Comparison of ENCODE assay signal across 24 mouse cellular contexts in genomic region chr13:96990561-96991265, GRCm38 (mm10). TPM values are rescaled to one million over a fixed set of nuclear protein-coding genes. Genes with fewer than 3 reads are reported as not detected.
DNase-seq lines count a peak whose midpoint lies in the region; ATAC-seq and TF ChIP-seq lines count a peak whose summit lies in the region.
"Had no signal": no experiment of that assay in that cellular context is flagged by ENCODE, and none has a peak within 500 bp of the region (broad histone marks: within the 10 kb centered on the region; RNA-seq: fewer than 3 reads in every experiment).

No protein-coding gene starts in this region.

- in situ Hi-C loops in Patski (cut with MboI; ENCODE audit: low pct_unique_long_range_greater_than_20kb), result no loop called here

- POLR2A ChIA-PET in Patski (lab: Charles Lee), result no interaction called here

- no peak for TF ChIP-seq CTCF in Patski (IDR thresholded peaks at IDR 0.05)
- TF ChIP-seq CTCF in left cerebral cortex, adult 2 months (IDR thresholded peaks at IDR 0.05), result no peak

- CTCF ChIA-PET in Patski (lab: Charles Lee), result no interaction called here

- no peaks in the 10 kb centered on the region for H3K36me3 ChIP-seq in intestine, embryonic 14.5 days (ENCODE audit: control insufficient read depth, insufficient read depth, low read length)
- H3K36me3 ChIP-seq: forebrain, embryonic 10.5 days; hindbrain, embryonic 13.5 days; midbrain, embryonic 12.5 days; neural tube, embryonic 15.5 days had no signal

- no peaks in the 10 kb centered on the region for H3K4me1 ChIP-seq in intestine, embryonic 14.5 days (replicated peaks; ENCODE audit: control insufficient read depth, insufficient read depth, low read length)
- H3K4me1 ChIP-seq: midbrain, embryonic 12.5 days had no signal

- DNase-seq in heart, adult 11 months, result peak; percentile 12
- DNase-seq in heart, postnatal 14 days, result no peak
- DNase-seq in Patski (ENCODE audit: low read depth, low spot score), result no peak
- DNase-seq in intestine, embryonic 14.5 days (ENCODE audit: low spot score), result peak; percentile 15
- peak; percentile 85 for DNase-seq in large intestine, adult 2 months (ENCODE audit: low read depth, low spot score)
- DNase-seq in B cell, adult 2 months, result no peak
- no peak for DNase-seq in left cerebral cortex, adult 2 months (ENCODE audit: extremely low spot score in 1 of 2, low spot score in 2 of 2)
- DNase-seq in c-Kit-positive CD71-positive TER-119-positive erythroid progenitor cells, embryonic 14.5 days (ENCODE audit: low spot score), result no peak
- DNase-seq: cerebellum, adult 9-10 months; gastrocnemius, adult 2 months; heart, adult 2 months; left cerebral cortex, postnatal 4 days; lung, embryonic 14.5 days; lung, postnatal 4 days; thymus, postnatal 4 days had no signal

- ATAC-seq in Patski, result peak; percentile 47
- ATAC-seq in intestine, embryonic 14.5 days (replicated peaks; ENCODE audit: low FRiP score, low TSS enrichment, low read depth), result no peak

- no peak overlapping the region for H3K9ac ChIP-seq in intestine, embryonic 14.5 days (ENCODE audit: low read length)
- H3K9ac ChIP-seq: hindbrain, embryonic 13.5 days; lung, embryonic 14.5 days; midbrain, embryonic 12.5 days; neural tube, embryonic 15.5 days had no signal

- no peak overlapping the region for H3K4me2 ChIP-seq in intestine, embryonic 14.5 days (ENCODE audit: low read length)
- H3K4me2 ChIP-seq: hindbrain, embryonic 13.5 days; liver, embryonic 11.5 days; lung, embryonic 14.5 days; midbrain, embryonic 12.5 days; neural tube, embryonic 15.5 days had no signal

- no peaks in the 10 kb centered on the region for H3K9me3 ChIP-seq in intestine, embryonic 14.5 days (ENCODE audit: control insufficient read depth, low read length)
- H3K9me3 ChIP-seq: forebrain, embryonic 10.5 days; hindbrain, embryonic 13.5 days; midbrain, embryonic 12.5 days; neural tube, embryonic 15.5 days had no signal

- 81% methylated on average over 14 of the region's 14 CpGs for WGBS in intestine, embryonic 14.5 days
- WGBS in large intestine, adult 2 months, result 38% methylated on average over 14 of the region's 14 CpGs

- H3K4me3 ChIP-seq in intestine, embryonic 14.5 days (ENCODE audit: low read depth, low read length), result no peak overlapping the region
- H3K4me3 ChIP-seq in left cerebral cortex, adult 2 months, result no peak overlapping the region
- H3K4me3 ChIP-seq: forebrain, embryonic 10.5 days; gastrocnemius, adult 2 months; heart, adult 2 months; hindbrain, embryonic 13.5 days; midbrain, embryonic 12.5 days; neural tube, embryonic 15.5 days had no signal

- no peak overlapping the region for H3K27ac ChIP-seq in intestine, embryonic 14.5 days (ENCODE audit: low read depth)
- H3K27ac ChIP-seq in left cerebral cortex, adult 2 months, result no peak overlapping the region
- H3K27ac ChIP-seq: forebrain, embryonic 10.5 days; gastrocnemius, adult 2 months; heart, adult 2 months; hindbrain, embryonic 13.5 days; midbrain, embryonic 12.5 days; neural tube, embryonic 15.5 days had no signal

- no peaks in the 10 kb centered on the region for H3K27me3 ChIP-seq in Patski
- H3K27me3 ChIP-seq in intestine, embryonic 14.5 days (replicated peaks; ENCODE audit: control insufficient read depth, insufficient read depth, low read length), result no peaks in the 10 kb centered on the region
- H3K27me3 ChIP-seq: hindbrain, embryonic 13.5 days; midbrain, embryonic 12.5 days; neural tube, embryonic 15.5 days had no signal

- intact Hi-C loops in heart, postnatal 14 days (cut with DNase I), result no loop called here
- intact Hi-C loops in left cerebral cortex, adult 2 months (cut with DNase I), result no loop called here

RNA-seq across cellular contexts. Expression of gene 1700029F12Rik, which starts 43.4 kb away (rescaled TPM):
- not detected for total RNA-seq in heart, postnatal 14 days (2021)
- not detected for polyA plus RNA-seq in Patski (2021)
- polyA plus RNA-seq in intestine, embryonic 14.5 days (2014; fragmentation: Nextera tagmentation; extraction: Ambion mirVana), result not detected in 2 replicates
- not detected in 2 replicates for polyA plus RNA-seq in large intestine, adult 2 months (2012; rRNA removed)
- not detected for total RNA-seq in left cerebral cortex, adult 2 months (2021)
- total RNA-seq: gastrocnemius, adult 2 months; heart, adult 2 months; layer of hippocampus, postnatal 25 days; left cerebral cortex, postnatal 4 days had no signal
- polyA plus RNA-seq: C2C12; embryonic facial prominence, embryonic 14.5 days; forebrain, embryonic 10.5 days; heart, embryonic 16.5 days; hindbrain, embryonic 13.5 days; liver, embryonic 11.5 days; lung, embryonic 14.5 days; midbrain, embryonic 12.5 days; neural tube, embryonic 15.5 days had no signal

Comparison
In these comparisons a context has a peak if more than half of its experiments do, and no peak if none do; other contexts are left out.
1. DNase-seq: peak in heart, adult 11 months (single experiment), intestine, embryonic 14.5 days (single experiment) and large intestine, adult 2 months (single experiment); none in heart, postnatal 14 days (0 of 2), Patski (single experiment), B cell, adult 2 months (0 of 2), left cerebral cortex, adult 2 months (0 of 2) and c-Kit-positive CD71-positive TER-119-positive erythroid progenitor cells, embryonic 14.5 days (single experiment).